Mouse (Mus musculus) thymus, postnatal 4 days (tissue): ENCODE measurements around the gene Abcb5.

ENCODE experiments used
- DNase-seq: peaks from one replicate; pipeline ENCODE4 v3.0.0; 2021

The Abcb5 gene

GRCm38 (mm10) chr12:118847861-118848495 lies 118.2 kb downstream of the Abcb5 start:
- DNase-seq, result peak; percentile 35

- no peak for DNase-seq
Measured at GRCm38 (mm10) chr12:118847381-118847780, 118.8 kb downstream of the Abcb5 start.

- DNase-seq, result peak; percentile 55
Measured at GRCm38 (mm10) chr12:118846649-118847321, 119.4 kb downstream of the Abcb5 start.

GRCm38 (mm10) chr12:118846221-118846620 lies 120.0 kb downstream of the Abcb5 start, which contains the start of gene Sp8:
Gene Sp8 (plus strand): TSS chr12:118846329.
- no peak for DNase-seq

- no peak for DNase-seq
Measured at GRCm38 (mm10) chr12:118845351-118845750, 120.9 kb downstream of the Abcb5 start.

- DNase-seq, result no peak
Measured at GRCm38 (mm10) chr12:118844841-118845240, 121.4 kb downstream of the Abcb5 start.

GRCm38 (mm10) chr12:118844111-118844510 lies 122.1 kb downstream of the Abcb5 start:
- no peak for DNase-seq

- peak; percentile 16 for DNase-seq
Measured at GRCm38 (mm10) chr12:118842671-118843411, 123.4 kb downstream of the Abcb5 start.

GRCm38 (mm10) chr12:118841971-118842550 lies 124.2 kb downstream of the Abcb5 start:
- no peak for DNase-seq

GRCm38 (mm10) chr12:118841381-118841922 lies 124.8 kb downstream of the Abcb5 start:
- DNase-seq, result no peak

GRCm38 (mm10) chr12:118840861-118841260 lies 125.4 kb downstream of the Abcb5 start:
- DNase-seq, result no peak

GRCm38 (mm10) chr12:118840301-118840700 lies 125.9 kb downstream of the Abcb5 start:
- DNase-seq, result no peak

GRCm38 (mm10) chr12:118839398-118839797 lies 126.8 kb downstream of the Abcb5 start:
- DNase-seq, result no peak

- no peak for DNase-seq
Measured at GRCm38 (mm10) chr12:118838260-118838659, 128.0 kb downstream of the Abcb5 start.

- DNase-seq, result no peak
Measured at GRCm38 (mm10) chr12:118837361-118837760, 128.9 kb downstream of the Abcb5 start.

- DNase-seq, result peak; percentile 16
Measured at GRCm38 (mm10) chr12:118836411-118837341, 129.5 kb downstream of the Abcb5 start.

- DNase-seq, result no peak
Measured at GRCm38 (mm10) chr12:118829881-118830280, 136.3 kb downstream of the Abcb5 start.
